Mouse (Mus musculus) liver, embryonic 11.5 days (tissue): ENCODE data around the gene Nrde2. TPM values are rescaled to one million over a fixed set of nuclear protein-coding genes. Genes with fewer than 3 reads are reported as not detected.

Experiments used
- ATAC-seq: fragments of 200-750 bp; cut with Nextera tagmentation; replicated peaks from 2 replicates; pipeline ENCODE4 v1.8.0; 2017; ENCODE audit warnings: moderate number of reproducible peaks, mild to moderate bottlenecking, moderate TSS enrichment, moderate library complexity; ENCODE audit not compliant: low FRiP score
- DNase-seq: peaks from one replicate; pipeline ENCODE4 v3.0.0-alpha.2; 2017; ENCODE audit warnings: low spot score
- H3K27ac ChIP-seq: fragments of 300-500 bp; sonication (generic); 2 replicates; pipeline ENCODE4 v1.5.1; 2014; ENCODE audit warnings: mild to moderate bottlenecking, low read depth, low read length, control low read depth
- H3K27me3 ChIP-seq: fragments of 300-500 bp; sonication (generic); replicated peaks from 2 replicates; pipeline ENCODE4 v1.6.1; 2014; ENCODE audit warnings: low read length, mixed read lengths; ENCODE audit not compliant: control insufficient read depth, insufficient read depth
- H3K36me3 ChIP-seq: fragments of 300-500 bp; sonication (generic); 2 replicates; pipeline ENCODE4 v1.6.1; 2014; ENCODE audit warnings: mild to moderate bottlenecking, low read length, moderate library complexity, mixed read lengths; ENCODE audit not compliant: control insufficient read depth, insufficient read depth
- H3K4me1 ChIP-seq: fragments of 300-500 bp; sonication (generic); replicated peaks from 2 replicates; pipeline ENCODE4 v1.6.1; 2014; ENCODE audit warnings: low read length, mixed read lengths; ENCODE audit not compliant: control insufficient read depth, insufficient read depth
- H3K4me2 ChIP-seq: fragments of 300-500 bp; sonication (generic); 2 replicates; pipeline ENCODE4 v1.6.1; 2014; ENCODE audit warnings: mild to moderate bottlenecking, control low read depth, moderate library complexity
- H3K4me3 ChIP-seq: fragments of 300-500 bp; sonication (generic); 2 replicates; pipeline ENCODE4 v1.5.1; 2014; ENCODE audit warnings: low read depth, low read length, control low read depth
- H3K9ac ChIP-seq: fragments of 300-500 bp; sonication (generic); 2 replicates; pipeline ENCODE4 v1.6.1; 2014; ENCODE audit warnings: low read depth, low read length, control low read depth
- H3K9me3 ChIP-seq: fragments of 300-500 bp; sonication (generic); 2 replicates; pipeline ENCODE4 v1.6.1; 2016; ENCODE audit warnings: low read length, inconsistent platforms, mixed read lengths; ENCODE audit not compliant: control insufficient read depth
- whole genome bisulfite sequencing: fragments of 180-500 bp; shearing (Covaris S2); extraction: QIAGEN DNeasy Blood & Tissue Kit; methylation state at CpG from one replicate; pipeline ENCODE4 v1.1.7; 2014; 5-methylcytosine and 5-hydroxymethylcytosine counted together
- polyA plus RNA-seq: library from polyadenylated mRNA; unstranded; fragments of >200 nt; fragmentation: Nextera tagmentation; extraction: Ambion mirVana; gene quantifications from 2 replicates; pipeline ENCODE4 v1.2.1, GENCODE M21; 2014

Nrde2 gene
- polyA plus RNA-seq, 1 experiment from 2014 or later, result 14.0 TPM

DNA sequence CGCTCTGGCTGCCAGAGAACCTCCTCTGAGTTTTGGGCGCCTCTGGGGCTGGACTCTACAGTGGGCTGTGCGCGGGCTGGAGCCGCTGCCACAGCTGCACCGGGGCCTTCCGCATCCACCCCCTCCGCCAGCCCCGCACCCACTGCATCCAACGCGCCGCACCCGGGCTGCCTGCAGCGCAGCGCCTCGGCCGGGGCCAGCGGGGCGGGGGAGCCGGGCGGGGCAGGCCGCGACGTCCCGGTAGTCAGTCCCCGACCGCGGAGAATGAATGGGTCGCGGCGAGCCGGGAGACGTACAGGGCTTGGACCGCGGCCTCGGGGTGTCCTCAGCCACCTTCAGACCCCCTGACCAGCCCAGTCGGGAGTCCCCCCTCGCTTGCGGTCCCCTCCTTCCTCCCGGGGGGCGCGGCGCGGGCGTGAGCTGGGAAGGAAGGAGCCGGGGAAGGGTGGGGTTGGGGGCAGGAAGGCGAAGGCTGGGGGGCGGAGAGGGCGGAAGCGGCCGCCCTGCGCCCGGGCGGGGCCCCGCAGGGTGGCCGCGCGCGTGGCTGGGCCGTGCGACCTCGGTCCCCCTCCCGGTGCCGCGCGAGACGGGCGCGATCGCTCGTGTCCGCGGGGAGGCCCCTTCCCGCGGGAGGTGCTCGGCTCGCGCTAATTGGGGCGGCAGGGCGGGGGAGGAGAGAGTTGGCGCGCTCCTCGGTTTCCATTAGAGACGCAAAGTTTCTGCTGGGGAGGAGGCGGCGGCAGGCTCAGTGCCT lies 40.6 kb upstream of the Nrde2 start:
- Histone ChIP-seq H3K27ac (peak overlapping the region; percentile 81), H3K27me3 (no peaks in the 10 kb centered on the region), H3K9me3 (no peaks in the 10 kb centered on the region), H3K36me3 (peaks cover 21% of the 10 kb centered on the region), H3K4me1 (peaks cover 9% of the 10 kb centered on the region; the same call in 1 of the 2 replicates), H3K9ac (peak overlapping the region; percentile 84), H3K4me3 (peak overlapping the region; percentile 86), H3K4me2 (peak overlapping the region; percentile 86)
- DNase-seq, result peak; percentile 82
- under 1% methylated on average over 80 of the region's 86 CpGs for WGBS
- peak; percentile 80 for ATAC-seq

- Histone ChIP-seq H3K27ac (peak within 1 kb of the TSS; percentile 81), H3K4me2 (peak within 1 kb of the TSS; percentile 86), H3K9me3 (no peaks in the 10 kb centered on the region), H3K36me3 (peaks cover 16% of the 10 kb centered on the region), H3K27me3 (no peaks in the 10 kb centered on the region), H3K4me1 (peaks cover 9% of the 10 kb centered on the region; the same call in 1 of the 2 replicates), H3K4me3 (peak within 1 kb of the TSS; percentile 86), H3K9ac (peak within 1 kb of the TSS; percentile 84)
- peak; percentile 94 for DNase-seq
- WGBS, result under 1% methylated on average over 58 of the region's 58 CpGs
- peak; percentile 79 for ATAC-seq
Observed at GRCm38 (mm10) chr12:100198967-100199660, 39.7 kb upstream of the Nrde2 start, which contains the start of gene Calm1. Calm1 (plus strand) TSS chr12:100199435.

DNA sequence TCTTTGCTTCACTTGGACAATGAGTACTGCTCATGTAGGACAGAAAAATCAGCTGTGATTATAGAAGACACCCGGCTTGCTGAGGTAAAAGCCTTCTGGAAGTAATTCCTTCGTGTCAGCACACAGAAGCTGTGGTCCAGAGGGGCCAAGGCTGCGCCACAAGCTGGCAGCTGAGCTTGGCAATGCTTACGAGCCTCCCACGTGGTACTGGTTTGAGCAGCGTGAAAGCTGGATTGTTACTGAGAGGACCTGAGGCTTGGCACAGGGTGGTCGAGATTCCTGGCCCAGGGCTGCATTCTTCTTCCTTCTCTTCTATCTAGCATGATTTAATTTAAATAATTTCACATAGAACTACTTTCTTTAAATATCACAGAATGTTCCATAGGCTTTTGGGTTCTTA lies 37.3 kb upstream of the Nrde2 start:
- H3K9ac ChIP-seq, result no peak overlapping the region
- H3K27ac ChIP-seq, result no peak overlapping the region
- H3K36me3 ChIP-seq, result no peaks in the 10 kb centered on the region
- H3K27me3 ChIP-seq, result no peaks in the 10 kb centered on the region
- no peak overlapping the region for H3K4me3 ChIP-seq
- WGBS, result 76% methylated on average over 7 of the region's 7 CpGs
- DNase-seq, result no peak
- no peak for ATAC-seq
- no peak overlapping the region for H3K4me2 ChIP-seq
- H3K4me1 ChIP-seq, result 0 out of 2 replicates have a peak, but pooled peaks cover 3% of the 10 kb centered on the region
- H3K9me3 ChIP-seq, result no peaks in the 10 kb centered on the region

- H3K9me3 ChIP-seq, result no peaks in the 10 kb centered on the region
- H3K27ac ChIP-seq, result no peak overlapping the region
- no peak overlapping the region for H3K4me3 ChIP-seq
- 0 out of 2 replicates have a peak, but pooled peaks cover 3% of the 10 kb centered on the region for H3K4me1 ChIP-seq
- no peak overlapping the region for H3K9ac ChIP-seq
- WGBS, result 90% methylated on average over 1 of the region's 1 CpGs
- H3K4me2 ChIP-seq, result no peak overlapping the region
- H3K27me3 ChIP-seq, result no peaks in the 10 kb centered on the region
- no peak for DNase-seq
- no peaks in the 10 kb centered on the region for H3K36me3 ChIP-seq
- ATAC-seq, result no peak
Observed at GRCm38 (mm10) chr12:100194181-100194580, 34.7 kb upstream of the Nrde2 start.

GRCm38 (mm10) chr12:100190802-100191201 lies 31.3 kb upstream of the Nrde2 start:
- Histone ChIP-seq H3K27ac (no peak overlapping the region), H3K4me1 (peaks cover 8% of the 10 kb centered on the region), H3K4me3 (no peak overlapping the region), H3K36me3 (no peaks in the 10 kb centered on the region), H3K9ac (no peak overlapping the region), H3K4me2 (no peak overlapping the region), H3K9me3 (no peaks in the 10 kb centered on the region), H3K27me3 (no peaks in the 10 kb centered on the region)
- 75% methylated on average over 6 of the region's 6 CpGs for whole genome bisulfite sequencing
- no peak for ATAC-seq
- DNase-seq, result no peak

DNA sequence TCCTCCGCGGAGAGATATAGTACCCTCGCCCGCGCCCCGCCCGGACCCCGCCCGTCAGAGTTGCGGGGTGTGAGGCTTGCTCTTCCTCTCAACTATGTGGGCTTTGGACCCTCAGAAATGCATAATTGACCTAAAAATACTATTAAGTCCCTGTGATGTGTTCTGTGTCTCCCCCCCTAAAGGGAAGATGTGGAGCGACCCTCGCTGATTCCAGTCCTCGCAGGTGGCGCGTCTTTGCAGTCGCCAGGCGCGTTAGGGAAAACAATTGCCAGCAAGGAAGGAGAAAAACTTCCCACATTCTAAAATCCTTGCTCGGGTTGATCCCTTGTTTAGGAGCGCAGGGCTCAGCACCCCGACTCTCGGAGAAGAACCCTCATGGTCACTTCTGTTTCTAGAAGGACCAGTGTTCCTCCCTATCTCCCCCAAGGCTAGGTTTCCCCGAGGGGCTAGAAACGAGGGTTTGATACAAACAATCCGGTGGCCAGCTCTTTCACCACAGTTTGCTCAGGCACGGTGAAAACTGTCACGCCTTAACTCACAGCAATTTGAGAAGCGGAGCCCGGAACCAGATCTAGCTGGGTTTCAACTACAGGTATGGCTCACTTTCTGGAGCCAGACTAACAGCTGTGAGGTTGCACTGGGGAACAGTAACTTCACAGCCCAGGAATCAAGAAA lies 28.4 kb upstream of the Nrde2 start:
- H3K4me1 ChIP-seq, result peaks cover 9% of the 10 kb centered on the region
- no peaks in the 10 kb centered on the region for H3K36me3 ChIP-seq
- peak overlapping the region; percentile 91 for H3K4me2 ChIP-seq
- peak overlapping the region; percentile 66 for H3K27ac ChIP-seq
- ATAC-seq, result no peak
- H3K4me3 ChIP-seq, result peak overlapping the region; percentile 68
- WGBS, result 2% methylated on average over 29 of the region's 29 CpGs
- H3K27me3 ChIP-seq, result no peaks in the 10 kb centered on the region
- peak overlapping the region; percentile 79 for H3K9ac ChIP-seq
- DNase-seq, result peak; percentile 57
- H3K9me3 ChIP-seq, result peaks cover 3% of the 10 kb centered on the region; the same call in 1 of the 2 replicates

DNA sequence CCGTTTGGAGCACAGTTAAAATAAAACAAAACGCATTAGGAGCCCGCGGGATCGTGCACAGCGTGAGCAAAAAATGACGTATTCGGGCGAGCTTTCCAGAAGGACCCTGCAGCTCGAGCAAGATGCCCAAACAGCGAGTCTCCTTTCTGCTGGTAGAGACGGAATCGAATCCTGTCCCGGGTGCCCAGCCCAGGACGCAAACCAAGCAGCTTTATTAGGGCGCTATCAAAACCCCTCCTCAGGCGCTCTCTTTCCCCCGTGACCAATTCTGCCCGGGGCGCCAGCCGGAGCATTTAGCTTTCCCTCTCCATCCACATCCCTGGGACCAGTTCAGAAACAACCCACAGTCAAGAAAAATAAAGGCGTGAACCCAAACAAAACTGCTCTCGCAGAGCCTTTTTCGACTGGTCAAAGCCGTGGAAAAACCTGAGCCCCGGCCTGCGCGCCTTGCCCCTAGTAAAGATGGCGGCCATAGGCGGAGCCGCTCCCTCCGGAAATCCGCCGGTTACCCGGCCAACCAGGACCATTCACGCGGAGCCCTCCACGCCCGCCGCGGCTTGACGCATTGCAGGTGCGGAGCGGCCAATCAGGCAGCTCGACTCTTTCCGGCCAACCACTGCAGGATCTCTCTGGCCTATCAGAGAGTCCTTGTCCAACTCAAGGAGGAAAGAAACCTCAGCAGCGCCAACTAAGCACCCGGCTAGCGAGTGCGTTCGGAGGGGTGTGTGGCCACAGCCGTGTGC lies 27.7 kb upstream of the Nrde2 start:
- Histone ChIP-seq H3K36me3 (no peaks in the 10 kb centered on the region), H3K9me3 (peaks cover 4% of the 10 kb centered on the region; the same call in 1 of the 2 replicates), H3K4me1 (peaks cover 9% of the 10 kb centered on the region), H3K27me3 (no peaks in the 10 kb centered on the region), H3K4me3 (peak overlapping the region; percentile 68), H3K27ac (peak overlapping the region; percentile 93), H3K4me2 (peak overlapping the region; percentile 91), H3K9ac (peak overlapping the region; percentile 79)
- DNase-seq (peak; percentile 98), ATAC-seq (peak; percentile 99)
- under 1% methylated on average over 52 of the region's 52 CpGs for WGBS

DNA sequence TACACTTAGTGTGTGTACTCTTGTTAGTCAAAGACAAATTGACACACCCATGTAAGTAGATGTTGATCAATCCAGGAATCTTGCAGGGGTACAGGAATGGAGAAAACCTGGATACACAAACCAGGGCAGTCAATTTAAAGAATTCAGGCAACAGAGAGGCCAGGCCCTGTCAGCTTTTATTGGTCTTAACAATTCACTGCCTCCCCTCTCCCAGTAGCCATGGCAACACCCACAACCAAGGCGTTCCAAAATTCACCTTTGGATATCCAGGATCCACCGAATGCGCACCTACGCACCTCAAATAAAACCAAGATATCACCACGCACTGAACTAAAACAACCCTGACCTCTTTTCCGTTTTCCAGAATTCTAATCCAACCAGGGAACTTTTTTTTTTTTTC lies 26.9 kb upstream of the Nrde2 start:
- ATAC-seq, result no peak
- no peaks in the 10 kb centered on the region for H3K36me3 ChIP-seq
- H3K27me3 ChIP-seq, result no peaks in the 10 kb centered on the region
- H3K4me3 ChIP-seq, result peak overlapping the region; percentile 68
- peak overlapping the region; percentile 93 for H3K27ac ChIP-seq
- 28% methylated on average over 6 of the region's 6 CpGs for WGBS
- H3K4me1 ChIP-seq, result peaks cover 9% of the 10 kb centered on the region
- no peak for DNase-seq
- H3K9me3 ChIP-seq, result peaks cover 4% of the 10 kb centered on the region; the same call in 1 of the 2 replicates
- H3K9ac ChIP-seq, result peak overlapping the region; percentile 77
- H3K4me2 ChIP-seq, result peak overlapping the region; percentile 80
